Mouse (Mus musculus) ZHBTc4 (cell line): Measurements from ENCODE around the gene Vmp1.

ENCODE experiments used
- DNase-seq: peaks from one replicate; pipeline ENCODE4 v3.0.0-alpha.2; 2011; ENCODE audit warnings: low read depth, low spot score

The Vmp1 gene

DNA sequence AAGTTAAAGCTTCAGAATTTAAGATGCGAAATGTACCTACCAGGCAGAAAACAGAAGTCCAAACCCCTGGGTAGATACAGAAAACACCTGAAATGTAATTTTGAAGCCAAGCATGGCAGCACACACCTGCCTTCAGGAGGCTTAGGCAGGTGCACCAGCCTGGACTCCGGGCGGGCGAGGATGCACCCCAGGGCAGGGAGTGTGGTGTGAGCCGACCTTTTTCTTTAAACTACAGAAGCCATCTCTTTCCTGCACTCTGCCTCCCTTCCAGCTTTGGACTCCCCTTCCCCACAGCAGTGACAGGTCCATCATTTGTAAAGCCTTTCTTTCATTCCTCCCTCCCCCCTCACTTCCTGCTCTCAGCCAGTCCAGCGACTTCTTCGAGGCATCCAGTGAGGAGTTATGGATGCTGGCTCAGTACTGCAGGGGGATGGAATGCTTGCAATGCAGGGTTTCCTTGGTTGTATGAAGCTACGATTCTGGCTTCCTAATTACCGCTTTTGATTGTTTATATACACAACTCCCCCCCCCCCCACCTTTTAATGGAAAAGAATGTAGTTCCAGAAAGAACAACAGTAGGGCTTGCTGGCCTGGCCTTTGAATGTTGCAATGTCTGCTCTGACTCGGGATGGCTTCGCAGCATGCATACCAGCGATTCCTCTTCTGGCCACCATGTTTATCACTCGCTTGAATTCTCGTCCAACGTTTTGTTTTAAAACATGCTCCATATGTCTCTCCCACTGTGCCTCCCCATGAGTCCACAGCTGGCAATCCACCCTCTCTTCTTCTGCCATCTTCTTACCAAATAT lies 112.4 kb downstream of the Vmp1 start:
- no peak for DNase-seq

DNA sequence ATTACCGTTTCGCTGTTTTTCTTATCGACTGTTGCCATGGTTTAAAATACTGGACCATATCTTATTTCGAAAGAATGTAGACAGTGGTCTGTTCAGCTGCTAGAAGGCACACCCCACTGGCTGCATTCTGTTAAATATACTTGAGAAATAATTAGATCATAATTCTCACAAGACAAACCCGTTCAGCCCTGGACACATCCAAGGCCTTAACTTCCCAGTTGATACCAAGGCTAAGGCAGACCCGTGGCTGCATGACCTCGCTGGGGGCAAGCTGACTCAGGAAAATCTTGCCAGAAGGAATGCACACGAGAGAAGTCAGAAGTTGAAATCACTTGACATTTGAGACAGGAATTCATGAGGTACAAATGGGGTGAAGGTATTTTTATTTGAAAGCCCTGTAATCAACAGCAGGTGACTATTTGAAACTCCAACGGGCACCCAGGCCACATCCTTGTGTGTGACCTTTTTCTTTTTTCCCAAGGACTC lies 113.3 kb downstream of the Vmp1 start:
- no peak for DNase-seq

DNA sequence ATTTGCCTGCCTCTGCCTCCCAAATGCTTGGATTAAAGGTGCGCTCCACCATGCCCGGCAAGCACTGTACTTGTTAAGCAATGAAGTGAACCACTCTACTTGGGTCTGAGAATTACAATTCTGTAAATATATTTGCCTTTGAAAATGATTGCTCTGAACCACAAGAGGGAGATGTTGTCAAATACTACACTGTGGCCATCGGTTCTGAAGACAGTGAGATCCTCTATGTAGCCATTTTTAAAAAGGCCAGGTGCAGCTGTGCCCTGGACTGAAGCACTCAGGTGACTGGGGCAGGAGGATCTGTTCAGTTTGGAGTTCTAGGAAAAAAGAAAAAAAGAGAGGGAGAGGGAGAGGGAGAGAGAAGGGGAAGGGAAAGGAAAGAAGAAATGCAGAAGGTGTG lies 115.2 kb downstream of the Vmp1 start:
- DNase-seq, result peak; percentile 56

DNA sequence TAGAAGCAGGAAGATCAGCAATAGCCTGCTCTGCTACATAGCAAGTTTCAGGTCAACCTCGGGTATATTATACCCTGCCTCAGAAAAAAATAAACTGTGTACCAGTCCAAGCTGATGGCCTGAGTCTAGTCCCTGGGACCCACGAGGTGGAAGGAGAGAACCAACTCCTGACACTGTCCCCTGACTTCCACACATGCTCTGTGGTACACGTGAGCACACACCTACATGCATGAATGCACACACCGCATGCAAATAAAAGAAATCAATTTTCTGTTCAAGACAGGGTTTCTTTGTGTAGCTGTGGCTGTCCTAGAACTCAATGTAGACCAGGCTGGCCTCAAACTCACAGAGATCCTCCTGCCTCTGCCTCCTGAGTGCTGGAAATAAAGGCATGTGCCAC lies 125.4 kb downstream of the Vmp1 start:
- no peak for DNase-seq

DNA sequence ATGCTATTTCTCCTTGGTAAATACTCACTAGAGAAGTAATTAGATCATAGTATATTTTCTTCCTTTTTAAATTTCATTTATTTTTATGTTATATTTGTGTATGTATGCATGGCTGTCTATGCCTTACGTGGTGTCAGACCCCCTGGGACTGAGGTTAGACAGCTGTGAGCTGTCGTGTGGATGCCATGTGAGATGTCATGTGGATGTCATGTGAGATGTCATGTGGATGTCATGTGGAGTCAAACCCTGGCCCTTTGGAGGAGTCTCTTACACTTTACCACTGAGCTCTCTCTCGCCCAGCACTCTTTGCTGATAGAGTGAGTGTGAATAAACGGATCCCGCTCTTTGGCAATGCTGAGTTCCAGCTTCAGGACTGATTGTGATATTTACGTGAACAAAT lies 130.1 kb downstream of the Vmp1 start:
- peak; percentile 25 for DNase-seq

DNA sequence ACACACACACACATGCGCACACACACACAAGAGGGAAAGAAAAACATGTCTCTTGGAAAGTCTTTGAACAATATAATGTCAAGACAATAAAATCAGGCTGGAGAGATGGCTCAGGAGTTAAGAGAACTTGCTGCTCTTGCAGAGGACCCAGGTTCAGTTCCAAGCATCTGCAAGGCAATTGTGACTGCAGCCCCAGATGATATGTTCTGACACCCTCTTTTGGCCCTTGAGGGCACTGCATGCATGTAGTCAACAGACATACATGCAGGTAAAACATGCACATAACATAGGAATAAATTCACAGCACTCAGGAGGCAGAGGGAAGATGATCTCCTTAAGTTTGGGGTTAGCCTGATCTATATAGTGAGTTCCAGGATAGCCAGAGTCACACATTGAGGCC lies 136.2 kb downstream of the Vmp1 start:
- DNase-seq, result peak; percentile 78

DNA sequence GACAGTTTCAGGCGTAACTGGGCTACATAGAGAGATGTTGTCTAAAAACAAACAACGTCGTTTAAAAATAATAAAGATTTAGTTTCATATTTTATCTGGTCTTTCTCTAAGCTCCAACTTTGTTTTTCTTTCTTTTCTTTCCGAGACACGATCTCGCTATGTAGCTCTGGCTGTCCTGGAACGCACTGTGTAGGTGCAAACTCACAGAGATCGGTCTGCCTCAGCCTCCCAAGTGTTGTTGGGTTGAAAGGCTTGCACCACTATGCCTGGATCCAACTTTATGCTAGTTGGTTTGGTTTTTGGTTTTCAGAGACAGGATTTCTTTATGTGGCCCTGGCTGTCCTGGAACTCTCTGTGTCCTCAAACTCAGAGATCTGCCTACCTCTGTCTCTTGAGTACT lies 138.1 kb downstream of the Vmp1 start:
- DNase-seq, result no peak

DNA sequence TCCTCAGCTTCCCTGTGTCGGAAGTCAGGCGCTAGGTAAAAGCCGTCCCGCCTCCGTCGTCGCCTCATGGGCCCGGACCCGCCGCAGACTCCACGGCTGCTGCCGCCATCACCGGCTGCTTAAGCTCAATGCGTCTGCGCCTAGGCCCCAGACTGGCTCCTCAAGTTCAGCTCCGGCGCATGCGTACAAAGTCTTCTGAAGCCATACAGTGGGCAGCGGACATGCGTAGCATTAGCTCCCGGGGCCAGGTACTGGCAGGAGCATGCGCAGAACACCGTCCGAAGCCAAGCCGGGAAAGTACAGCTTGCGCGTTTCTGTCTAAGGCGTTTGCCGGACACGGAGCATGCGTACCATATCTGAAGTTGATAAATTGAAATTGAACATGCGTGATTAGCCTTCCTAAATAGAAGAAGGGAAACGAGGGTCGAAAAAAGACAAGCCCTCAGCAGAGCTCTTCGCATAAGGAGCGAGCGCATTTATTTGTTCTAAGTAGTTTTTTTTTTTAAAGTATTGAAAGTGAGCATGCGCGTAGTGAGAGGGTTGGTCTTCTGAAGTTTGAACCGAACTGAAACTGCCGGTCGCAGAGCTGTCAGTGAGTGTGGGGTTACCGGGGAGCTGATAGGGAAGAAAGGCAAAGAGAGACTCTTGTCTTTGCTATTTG lies 138.9 kb downstream of the Vmp1 start, which contains the start of the genes Rps6kb1 and Tubd1:
Gene Rps6kb1, minus strand, starts transcription at position 167 of the 661 bp plus-strand sequence.
Gene Tubd1, plus strand, starts transcription at position 353 of the 661 bp plus-strand sequence.
- DNase-seq, result peak; percentile 100

DNA sequence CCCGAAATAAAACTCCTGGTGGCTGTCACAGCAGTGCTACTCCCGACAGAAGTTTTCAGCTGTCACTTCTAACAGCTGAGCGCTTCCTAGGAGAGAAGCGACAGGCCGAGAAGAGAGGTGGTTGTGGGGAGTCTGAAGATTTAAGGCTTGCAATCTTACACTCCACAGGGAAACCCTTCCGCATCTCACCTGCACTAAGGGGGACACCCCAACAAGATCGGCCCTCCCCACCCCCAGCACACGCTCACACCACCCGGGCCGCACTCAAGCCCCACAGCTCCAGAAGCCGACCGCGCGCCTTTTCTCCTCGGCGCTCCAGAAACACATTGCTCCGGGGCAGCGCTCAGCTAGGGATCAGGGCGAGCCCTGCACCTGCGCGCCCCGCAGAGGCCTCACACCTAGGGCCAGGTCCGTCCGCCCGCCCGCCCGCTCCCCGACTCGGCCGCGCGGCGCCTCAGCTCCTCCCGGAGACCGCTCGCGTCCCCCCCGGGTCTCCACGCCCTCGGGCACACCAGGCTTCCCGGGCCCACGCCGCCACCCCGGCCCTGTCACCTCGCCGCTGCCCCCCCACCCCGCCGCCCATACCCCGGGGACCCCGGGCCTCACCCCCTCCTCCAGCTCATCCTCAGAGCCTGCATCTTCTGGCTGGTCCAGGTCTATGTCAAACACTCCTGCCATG lies 139.5 kb downstream of the Vmp1 start:
- DNase-seq, result peak; percentile 71

DNA sequence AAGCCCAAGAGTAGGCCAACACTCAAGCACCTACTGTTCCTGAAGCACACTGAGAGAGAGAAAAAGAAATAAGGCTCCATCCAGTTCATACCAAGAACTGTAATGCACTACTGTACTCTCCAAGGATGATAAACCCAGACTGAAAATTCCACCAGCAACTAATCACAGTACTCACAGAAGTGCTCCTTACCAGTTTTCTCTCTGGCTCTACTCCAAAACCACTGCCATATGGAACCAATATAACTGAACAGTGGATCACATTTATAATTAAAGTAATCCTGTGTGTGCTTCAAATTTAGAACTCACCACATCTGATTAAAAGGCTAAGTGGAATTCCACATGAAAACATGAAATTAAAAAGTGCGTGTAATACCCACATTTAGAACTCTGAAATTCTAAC lies 140.8 kb downstream of the Vmp1 start:
- no peak for DNase-seq

DNA sequence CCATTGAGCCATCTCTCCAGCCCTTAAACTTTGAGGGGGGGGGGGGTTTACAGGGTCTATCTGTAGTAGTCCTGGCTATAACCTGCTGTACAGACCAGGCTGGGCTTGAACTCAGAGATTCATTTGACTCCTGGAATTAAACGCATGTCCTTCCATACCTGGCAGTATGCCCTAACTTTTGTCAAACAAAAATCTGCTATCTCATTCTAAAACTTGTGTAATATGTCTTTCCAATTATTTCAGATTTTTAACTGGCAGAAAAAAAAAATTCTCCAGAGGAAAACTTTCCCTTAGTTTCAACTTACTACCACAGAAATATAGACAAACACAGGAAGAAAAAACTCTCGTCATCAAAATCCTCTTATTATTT lies 143.2 kb downstream of the Vmp1 start:
- DNase-seq, result no peak

DNA sequence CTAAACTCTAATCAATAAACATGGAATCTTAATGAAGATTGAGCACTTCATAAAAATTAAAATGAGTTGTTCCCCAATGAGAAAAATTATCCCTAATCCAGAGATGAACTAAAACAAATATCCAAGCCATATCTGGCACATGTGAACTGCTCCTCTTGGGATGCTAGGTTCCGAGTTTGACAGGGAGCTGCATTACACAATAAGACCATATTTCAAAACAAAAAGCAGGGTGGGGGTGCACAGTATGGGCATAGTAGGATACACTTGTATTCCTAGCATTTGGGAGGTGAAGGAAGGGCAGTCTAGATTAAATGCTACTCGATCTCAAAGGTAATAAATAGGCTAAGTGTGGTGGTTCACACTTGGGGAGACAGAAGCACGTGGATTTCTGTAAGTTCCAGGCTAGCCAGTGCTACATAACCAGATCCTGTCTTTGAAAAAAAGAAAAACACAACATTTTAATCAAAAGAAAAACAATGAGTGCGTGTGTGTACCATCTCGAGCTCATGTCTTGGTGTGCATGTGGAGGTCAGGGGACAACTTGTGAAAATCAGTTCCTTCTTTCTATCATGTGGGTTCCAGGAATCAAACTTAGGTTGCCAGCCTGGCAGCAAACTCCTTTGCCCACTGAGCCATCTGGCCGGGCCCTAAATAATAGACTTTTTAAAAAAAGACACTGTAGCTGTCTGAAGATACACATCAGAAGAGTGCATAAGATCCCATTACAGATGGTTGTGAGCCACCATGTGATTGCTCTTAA lies 143.7 kb downstream of the Vmp1 start:
- no peak for DNase-seq

DNA sequence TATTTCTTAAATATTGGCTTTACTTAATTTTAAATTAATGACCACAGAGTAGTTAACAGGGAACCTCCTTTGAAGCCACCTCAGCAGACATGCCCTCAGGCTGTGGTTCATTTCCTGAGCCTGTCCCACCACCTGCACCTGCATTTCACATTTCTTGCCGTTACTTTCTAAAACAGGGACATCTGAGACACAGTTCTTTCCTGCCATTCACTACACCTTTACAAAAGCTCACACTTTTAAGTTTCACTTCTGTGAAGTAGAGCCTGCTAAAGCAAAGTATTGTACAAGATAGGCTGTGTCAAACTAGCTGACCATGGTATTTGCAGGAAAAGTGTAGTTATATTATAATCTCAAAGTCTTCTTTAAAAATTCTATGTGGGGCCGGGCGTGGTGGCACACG lies 144.8 kb downstream of the Vmp1 start:
- no peak for DNase-seq

DNA sequence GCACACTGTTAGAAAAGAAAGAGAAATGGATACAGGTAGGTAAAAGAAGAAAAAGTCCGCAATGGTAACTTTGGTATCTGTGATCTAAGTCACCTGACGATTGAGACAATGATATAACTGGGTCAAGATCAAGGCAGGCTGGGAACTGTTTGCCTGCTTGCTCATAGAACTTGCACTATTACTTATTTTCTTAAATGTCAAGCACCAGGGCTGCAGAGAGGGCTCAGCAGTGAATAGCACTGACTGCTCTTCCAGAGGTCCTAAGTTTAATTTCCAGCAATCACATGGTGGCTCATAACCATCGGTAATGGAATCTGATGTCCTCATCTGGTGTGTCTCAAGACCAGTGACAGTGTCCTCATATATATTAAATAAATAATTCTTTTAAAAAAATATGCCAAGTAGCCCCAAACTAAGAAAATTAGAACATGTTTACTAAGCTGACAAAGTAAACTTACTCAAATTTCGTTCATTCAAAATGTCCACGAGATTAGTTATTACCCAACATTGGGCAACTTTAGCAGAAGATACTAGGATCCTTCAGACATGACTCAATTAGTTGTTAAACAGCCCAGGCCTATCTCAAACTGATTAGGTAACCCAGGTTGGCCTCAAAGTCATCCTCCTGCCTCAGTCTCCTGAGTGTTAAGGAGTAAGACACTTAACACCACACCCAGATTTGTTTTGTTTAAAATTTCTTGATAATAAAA lies 149.3 kb downstream of the Vmp1 start:
- DNase-seq, result no peak
